Mouse (Mus musculus) midbrain, embryonic 11.5 days (tissue): ENCODE measurements around the gene Dnajc16. TPM values are rescaled to one million over a fixed set of nuclear protein-coding genes. Genes with fewer than 3 reads are reported as not detected.

Experiments used
- ATAC-seq: fragments of 200-750 bp; cut with Nextera tagmentation; 2 replicates; pipeline ENCODE4 v1.8.0; 2017; ENCODE audit warnings: moderate TSS enrichment, moderate library complexity; ENCODE audit not compliant: low FRiP score
- DNase-seq: peaks from one replicate; pipeline ENCODE4 v3.0.0; 2015; ENCODE audit warnings: low spot score; ENCODE audit errors: missing footprints
- H3K27ac ChIP-seq: fragments of 300-500 bp; sonication (generic); 2 replicates; pipeline ENCODE4 v1.5.1; 2014; ENCODE audit warnings: low read depth, low read length
- H3K27me3 ChIP-seq: fragments of 300-500 bp; sonication (generic); 2 replicates; pipeline ENCODE4 v1.6.1; 2014; ENCODE audit warnings: mild to moderate bottlenecking, low read length, moderate library complexity, mixed read lengths; ENCODE audit not compliant: control insufficient read depth, insufficient read depth
- H3K36me3 ChIP-seq: fragments of 300-500 bp; sonication (generic); 2 replicates; pipeline ENCODE4 v1.6.1; 2014; ENCODE audit warnings: mild to moderate bottlenecking, low read length, moderate library complexity, mixed read lengths; ENCODE audit not compliant: control insufficient read depth, insufficient read depth
- H3K4me1 ChIP-seq: fragments of 300-500 bp; sonication (generic); 2 replicates; pipeline ENCODE4 v1.6.1; 2014; ENCODE audit warnings: low read length; ENCODE audit not compliant: control insufficient read depth, insufficient read depth
- H3K4me2 ChIP-seq: fragments of 300-500 bp; sonication (generic); 2 replicates; pipeline ENCODE4 v1.6.1; 2014; ENCODE audit warnings: mild to moderate bottlenecking, moderate library complexity
- H3K4me3 ChIP-seq: fragments of 300-500 bp; sonication (generic); 2 replicates; pipeline ENCODE4 v1.5.1; 2014; ENCODE audit warnings: low read depth, low read length
- H3K9ac ChIP-seq: fragments of 300-500 bp; sonication (generic); 2 replicates; pipeline ENCODE4 v1.6.1; 2014; ENCODE audit warnings: low read length
- H3K9me3 ChIP-seq: fragments of 300-500 bp; sonication (generic); 2 replicates; pipeline ENCODE4 v1.6.1; 2016; ENCODE audit warnings: low read length; ENCODE audit not compliant: control insufficient read depth
- WGBS: fragments of 180-500 bp; shearing (Covaris S2); extraction: QIAGEN DNeasy Blood & Tissue Kit; methylation state at CpG from one replicate; pipeline ENCODE4 v1.1.7; 2014; 5-methylcytosine and 5-hydroxymethylcytosine counted together
- polyA plus RNA-seq: library from polyadenylated mRNA; unstranded; fragments of >200 nt; fragmentation: Nextera tagmentation; extraction: Ambion mirVana; gene quantifications from 2 replicates; pipeline ENCODE4 v1.2.1, GENCODE M21; 2014

The Dnajc16 gene
- polyA plus RNA-seq, 1 experiment from 2014 or later, result 4.7 TPM

GRCm38 (mm10) chr4:141717633-141718032, 73.1 kb downstream of the Dnajc16 start:
- DNase-seq, result no peak

GRCm38 (mm10) chr4:141715027-141715426, 75.7 kb downstream of the Dnajc16 start:
- peaks cover 2% of the 10 kb centered on the region; the same call in 1 of the 2 replicates for H3K36me3 ChIP-seq
- no peaks in the 10 kb centered on the region for H3K27me3 ChIP-seq
- H3K4me2 ChIP-seq, result no peak overlapping the region
- H3K4me3 ChIP-seq, result no peak overlapping the region
- H3K9ac ChIP-seq, result no peak overlapping the region
- H3K27ac ChIP-seq, result no peak overlapping the region
- ATAC-seq (no peak), DNase-seq (no peak)
- 82% methylated on average over 2 of the region's 2 CpGs for WGBS
- no peaks in the 10 kb centered on the region for H3K4me1 ChIP-seq
- no peaks in the 10 kb centered on the region for H3K9me3 ChIP-seq

More at GRCm38 (mm10) chr4:141717633-141718032, 73.1 kb downstream of the Dnajc16 start:
- ATAC-seq, result no peak
- H3K4me2 ChIP-seq, result no peak overlapping the region
- 91% methylated on average over 4 of the region's 4 CpGs for WGBS
- no peaks in the 10 kb centered on the region; the same call in 1 of the 2 replicates for H3K36me3 ChIP-seq
- H3K27ac ChIP-seq, result no peak overlapping the region
- no peak overlapping the region for H3K9ac ChIP-seq
- no peaks in the 10 kb centered on the region for H3K9me3 ChIP-seq
- no peak overlapping the region for H3K4me3 ChIP-seq
- H3K4me1 ChIP-seq, result peaks cover 8% of the 10 kb centered on the region; the same call in 1 of the 2 replicates
- H3K27me3 ChIP-seq, result no peaks in the 10 kb centered on the region

GRCm38 (mm10) chr4:141713598-141714142, 77.1 kb downstream of the Dnajc16 start:
- WGBS, result 74% methylated on average over 5 of the region's 5 CpGs
- Histone ChIP-seq H3K4me2 (no peak overlapping the region), H3K36me3 (peaks cover 8% of the 10 kb centered on the region; the same call in 1 of the 2 replicates), H3K4me3 (no peak overlapping the region), H3K9ac (no peak overlapping the region), H3K27ac (no peak overlapping the region), H3K9me3 (no peaks in the 10 kb centered on the region), H3K27me3 (no peaks in the 10 kb centered on the region), H3K4me1 (no peaks in the 10 kb centered on the region)
- DNase-seq, result no peak
- no peak for ATAC-seq

- Histone ChIP-seq H3K4me3 (no peak overlapping the region), H3K9me3 (no peaks in the 10 kb centered on the region), H3K36me3 (peaks cover 19% of the 10 kb centered on the region; the same call in 1 of the 2 replicates), H3K4me2 (no peak overlapping the region), H3K27me3 (no peaks in the 10 kb centered on the region), H3K9ac (no peak overlapping the region), H3K4me1 (no peaks in the 10 kb centered on the region), H3K27ac (no peak overlapping the region)
- DNase-seq, result no peak
- WGBS, result 97% methylated on average over 1 of the region's 1 CpGs
- no peak for ATAC-seq
These were observed 79.5 kb downstream of the Dnajc16 start for GRCm38 (mm10) chr4:141711250-141711649.

Other genes with a start within 250 kb of the Dnajc16 start
- 20.0 and 21.2 TPM in 2 replicates for gene Fblim1, start 184.8 kb downstream of the Dnajc16 start, polyA plus RNA-seq
- 0.48 and 0.59 TPM in 2 replicates for gene Tmem82, start 172.3 kb downstream of the Dnajc16 start, polyA plus RNA-seq
- gene Slc25a34, start 167.1 kb downstream of the Dnajc16 start, polyA plus RNA-seq, result not detected in 2 replicates
- 2.4 and 3.0 TPM in 2 replicates for gene Plekhm2, start 126.0 kb downstream of the Dnajc16 start, polyA plus RNA-seq
- 0.11 and 1.4 TPM in 2 replicates for gene Rsc1a1, start 105.3 kb downstream of the Dnajc16 start, polyA plus RNA-seq
- 17.5 and 18.1 TPM in 2 replicates for gene Ddi2, start 67.5 kb downstream of the Dnajc16 start, polyA plus RNA-seq
- gene Agmat, start 44.3 kb downstream of the Dnajc16 start, polyA plus RNA-seq, result not detected in 2 replicates
- gene Casp9, start 2.7 kb upstream of the Dnajc16 start, polyA plus RNA-seq, result 17.8 and 18.6 TPM in 2 replicates
- not detected in 2 replicates for gene Cela2a, start 35.2 kb upstream of the Dnajc16 start, polyA plus RNA-seq
- not detected in 2 replicates for gene Ctrc, start 55.4 kb upstream of the Dnajc16 start, polyA plus RNA-seq
- gene Efhd2, start 84.0 kb upstream of the Dnajc16 start, polyA plus RNA-seq, result 34.7 and 36.3 TPM in 2 replicates
- gene Fhad1, start 224.2 kb upstream of the Dnajc16 start, polyA plus RNA-seq, result 1.7 and 2.4 TPM in 2 replicates